Mouse (Mus musculus): Measurements from ENCODE around the gene Tnni1.

Gene Tnni1

GRCm38 (mm10) chr1:135778780-135779535 lies at the start of gene Tnni1:
Gene Tnni1 (plus strand): TSS chr1:135779434.
- DNase-seq (ENCODE audit: low spot score in 2 of 2) = peak in 1 of 2 experiments; percentile 43

- no peak for DNase-seq (ENCODE audit: low spot score in 2 of 2)
Measured at GRCm38 (mm10) chr1:135729821-135730220, 49.4 kb upstream of the Tnni1 start.

GRCm38 (mm10) chr1:135730296-135730695 lies 48.9 kb upstream of the Tnni1 start:
- no peak for DNase-seq (ENCODE audit: low spot score in 2 of 2)

- no peak for DNase-seq (ENCODE audit: low spot score in 2 of 2)
Measured at GRCm38 (mm10) chr1:135731393-135731792, 47.8 kb upstream of the Tnni1 start.

- no peak for DNase-seq (ENCODE audit: low spot score in 2 of 2)
Measured at GRCm38 (mm10) chr1:135731897-135732684, 47.1 kb upstream of the Tnni1 start.

- DNase-seq (ENCODE audit: low spot score in 2 of 2) = peak; percentile 58 to 76
Measured at GRCm38 (mm10) chr1:135734225-135734937, 44.9 kb upstream of the Tnni1 start.

GRCm38 (mm10) chr1:135735460-135735859 lies 43.8 kb upstream of the Tnni1 start:
- DNase-seq (ENCODE audit: low spot score in 2 of 2) = no peak

GRCm38 (mm10) chr1:135744987-135745386 lies 34.2 kb upstream of the Tnni1 start:
- peak in 1 of 2 experiments; percentile 29 for DNase-seq (ENCODE audit: low spot score in 2 of 2)

GRCm38 (mm10) chr1:135746248-135746647 lies 33.0 kb upstream of the Tnni1 start:
- no peak for DNase-seq (ENCODE audit: low spot score in 2 of 2)

GRCm38 (mm10) chr1:135752737-135753348 lies 26.4 kb upstream of the Tnni1 start:
- DNase-seq (ENCODE audit: low spot score in 2 of 2) = peak; percentile 89 to 93

GRCm38 (mm10) chr1:135755287-135755686 lies 23.9 kb upstream of the Tnni1 start:
- peak; percentile 87 to 89 for DNase-seq (ENCODE audit: low spot score in 2 of 2)

- DNase-seq (ENCODE audit: low spot score in 2 of 2) = no peak
Measured at GRCm38 (mm10) chr1:135755913-135756312, 23.3 kb upstream of the Tnni1 start.

- no peak for DNase-seq (ENCODE audit: low spot score in 2 of 2)
Measured at GRCm38 (mm10) chr1:135757287-135757686, 21.9 kb upstream of the Tnni1 start.

- no peak for DNase-seq (ENCODE audit: low spot score in 2 of 2)
Measured at GRCm38 (mm10) chr1:135759685-135760084, 19.5 kb upstream of the Tnni1 start.

GRCm38 (mm10) chr1:135760216-135760615 lies 19.0 kb upstream of the Tnni1 start:
- no peak for DNase-seq (ENCODE audit: low spot score in 2 of 2)

- no peak for DNase-seq (ENCODE audit: low spot score in 2 of 2)
Measured at GRCm38 (mm10) chr1:135761728-135762127, 17.5 kb upstream of the Tnni1 start.

- peak in 1 of 2 experiments; percentile 49 for DNase-seq (ENCODE audit: low spot score in 2 of 2)
Measured at GRCm38 (mm10) chr1:135763503-135764205, 15.6 kb upstream of the Tnni1 start.

GRCm38 (mm10) chr1:135764206-135764528 lies 15.1 kb upstream of the Tnni1 start:
- no peak for DNase-seq (ENCODE audit: low spot score in 2 of 2)

GRCm38 (mm10) chr1:135765645-135766591 lies 13.3 kb upstream of the Tnni1 start, which contains the start of gene Phlda3:
Gene Phlda3 (plus strand): TSS chr1:135766119.
- DNase-seq (ENCODE audit: low spot score in 2 of 2) = peak; percentile 85 to 87
